Mouse (Mus musculus) MEL (cell line): ENCODE results near the gene Opalin.

ENCODE experiments used
- CTCF ChIP-seq, 3 experiments: IDR thresholded peaks in 2 of 3; conservative IDR thresholded peaks in 1 of 3; 2 replicates each; pipeline ENCODE4 v1.5.1; 2011 to 2012; ENCODE audit warnings: low read length in 3 of 3, low read depth in 2 of 3, mild to moderate bottlenecking in 2 of 3, improper control_type of control experiment in 1 of 3, inconsistent platforms in 1 of 3, mixed read lengths in 1 of 3, moderate library complexity in 1 of 3; ENCODE audit not compliant: control insufficient read depth in 1 of 3, insufficient read depth in 1 of 3, poor library complexity in 1 of 3, severe bottlenecking in 1 of 3
- EP300 ChIP-seq, 2 experiments: IDR thresholded peaks; 2 replicates each; pipeline ENCODE4 v1.6.1; 2011; ENCODE audit warnings: improper control_type of control experiment in 2 of 2, low read length in 2 of 2, low read depth in 1 of 2, mild to moderate bottlenecking in 1 of 2
- ETS1 ChIP-seq: IDR thresholded peaks from 2 replicates; pipeline ENCODE4 v1.6.1; 2012; ENCODE audit warnings: low read depth, mild to moderate bottlenecking, inconsistent platforms, low read length, improper control_type of control experiment, moderate library complexity
- GATA1 ChIP-seq: IDR thresholded peaks from 2 replicates; pipeline ENCODE4 v1.6.1; 2011; ENCODE audit warnings: low read depth, low read length, improper control_type of control experiment
- JUND ChIP-seq: IDR thresholded peaks from 2 replicates; pipeline ENCODE4 v1.6.1; 2011; ENCODE audit warnings: low read depth, mild to moderate bottlenecking, improper control_type of control experiment, low read length
- MAFK ChIP-seq: IDR thresholded peaks from 2 replicates; pipeline ENCODE4 v1.6.1; 2011; ENCODE audit warnings: low read depth, mild to moderate bottlenecking, low read length, improper control_type of control experiment, borderline replicate concordance
- POLR2AphosphoS2 ChIP-seq: IDR thresholded peaks from 2 replicates; pipeline ENCODE4 v1.6.1; 2011; ENCODE audit warnings: low read length, improper control_type of control experiment
- POLR2AphosphoS5 ChIP-seq: IDR thresholded peaks from 2 replicates; pipeline ENCODE4 v1.6.1; 2012; ENCODE audit warnings: low read depth, borderline replicate concordance, mild to moderate bottlenecking, inconsistent platforms, low read length, moderate library complexity, mixed read lengths
- TCF12 ChIP-seq: IDR thresholded peaks from 2 replicates; pipeline ENCODE4 v1.6.1; 2014; ENCODE audit warnings: low read depth, mild to moderate bottlenecking, inconsistent platforms, low read length, improper control_type of control experiment, moderate library complexity
- UBTF ChIP-seq: IDR thresholded peaks from 2 replicates; pipeline ENCODE4 v1.6.1; 2012; ENCODE audit warnings: low read depth, mild to moderate bottlenecking, inconsistent platforms, low read length, improper control_type of control experiment, moderate library complexity, borderline replicate concordance; ENCODE audit not compliant: insufficient read depth
- USF1 ChIP-seq: IDR thresholded peaks from 2 replicates; pipeline ENCODE4 v1.6.1; 2014; ENCODE audit warnings: low read depth, mild to moderate bottlenecking, inconsistent platforms, low read length, improper control_type of control experiment, moderate library complexity
- ZC3H11A ChIP-seq: IDR thresholded peaks from 2 replicates; pipeline ENCODE4 v1.6.1; 2012; ENCODE audit warnings: low read depth, mild to moderate bottlenecking, inconsistent platforms, low read length, improper control_type of control experiment
- ZNF384 ChIP-seq: IDR thresholded peaks from 2 replicates; pipeline ENCODE4 v1.6.1; 2012; ENCODE audit warnings: low read depth, mild to moderate bottlenecking, inconsistent platforms, low read length, improper control_type of control experiment

DNA sequence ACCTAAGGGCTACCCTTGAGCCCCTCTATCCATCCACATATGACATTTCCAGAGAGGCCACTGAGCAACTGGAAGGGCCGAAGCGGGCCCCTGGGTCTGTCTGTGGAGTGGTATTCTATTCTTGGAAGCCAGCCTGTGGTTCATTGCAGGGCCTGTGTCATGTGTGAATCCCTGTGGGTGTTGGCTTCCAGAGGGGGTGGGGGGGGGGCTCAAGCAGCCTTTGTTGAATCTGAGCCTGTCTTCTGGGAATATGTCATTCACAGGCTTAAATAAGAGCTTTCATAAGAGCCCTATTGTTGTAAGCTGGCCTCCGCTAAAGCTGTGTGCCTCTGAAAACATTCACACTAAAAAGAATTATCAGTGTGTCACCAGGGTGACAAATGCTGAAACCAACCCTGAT is 4.7 kb upstream of the Opalin start:
- TF ChIP-seq ZC3H11A, result no peak
- TF ChIP-seq CTCF (IDR thresholded peaks at IDR 0.05 in 2 of 3, conservative IDR thresholded peaks at IDR 0.05 in 1 of 3; ENCODE audit: control insufficient read depth in 1 of 3, insufficient read depth in 1 of 3, low read depth in 2 of 3, low read length in 3 of 3, poor library complexity in 1 of 3, severe bottlenecking in 1 of 3), result no peak
- no peak for TF ChIP-seq JUND
- TF ChIP-seq EP300 (IDR thresholded peaks at IDR 0.05; ENCODE audit: low read depth in 1 of 2, low read length in 2 of 2), result no peak
- TF ChIP-seq UBTF, result no peak
- no peak for TF ChIP-seq ETS1
- no peak for TF ChIP-seq USF1
- no peak for TF ChIP-seq GATA1
- TF ChIP-seq MAFK, result no peak
- no peak for TF ChIP-seq POLR2AphosphoS2
- no peak for TF ChIP-seq POLR2AphosphoS5
- no peak for TF ChIP-seq ZNF384
- TF ChIP-seq TCF12, result no peak
